Mouse (Mus musculus) liver, embryonic 14.5 days (tissue): ENCODE measurements around the gene Tnfrsf17.

Source experiments
- CTCF ChIP-seq: IDR thresholded peaks from 2 replicates; pipeline ENCODE4 v1.5.1; 2016; ENCODE audit warnings: antibody characterized with exemption, low read depth, control low read depth
- EP300 ChIP-seq: IDR thresholded peaks from 2 replicates; pipeline ENCODE4 v1.6.1; 2016; ENCODE audit warnings: antibody characterized with exemption, low read depth

GRCm38 (mm10) chr16:11359173-11359572 is 45.6 kb downstream of the Tnfrsf17 start:
- no peak for TF ChIP-seq CTCF
- no peak for TF ChIP-seq EP300
